ENCODE assay signal across 16 mouse cellular contexts in the genomic region with DNA sequence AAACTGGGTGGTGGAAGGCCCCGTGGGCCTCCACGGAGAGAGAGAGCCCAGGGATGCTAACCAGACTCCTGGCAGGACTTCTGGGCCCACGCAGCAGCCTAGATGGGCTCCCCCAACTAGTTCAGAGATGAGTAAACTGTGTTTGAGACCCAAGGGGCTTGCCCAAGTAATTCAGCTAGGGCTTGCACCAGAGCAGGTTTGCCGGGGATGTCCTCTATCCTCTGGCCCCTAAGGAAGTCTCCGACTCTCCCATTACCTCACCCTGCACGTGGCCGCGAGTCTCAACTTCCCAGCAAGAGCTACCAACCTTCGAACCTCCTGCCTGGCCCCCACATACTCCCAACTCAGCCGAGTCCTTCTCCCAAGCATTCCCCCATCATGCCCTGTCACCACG. TPM values are rescaled to one million over a fixed set of nuclear protein-coding genes. Genes with fewer than 3 reads are reported as not detected.
"Had no signal": no experiment of that assay in that cellular context is flagged by ENCODE, and none has a peak within 500 bp of the region (broad histone marks: within the 10 kb centered on the region; RNA-seq: fewer than 3 reads in every experiment).

No protein-coding gene starts in this region.

- ATAC-seq: liver, postnatal 0 days; lung, postnatal 0 days; midbrain, embryonic 15.5 days had no signal

- H3K36me3 ChIP-seq: limb, embryonic 12.5 days; limb, embryonic 15.5 days; midbrain, embryonic 12.5 days; midbrain, embryonic 15.5 days had no signal

- H3K4me2 ChIP-seq: limb, embryonic 12.5 days; limb, embryonic 15.5 days; liver, embryonic 11.5 days; lung, embryonic 14.5 days; midbrain, embryonic 12.5 days; midbrain, embryonic 15.5 days had no signal

- H3K9me3 ChIP-seq: limb, embryonic 12.5 days; limb, embryonic 15.5 days; midbrain, embryonic 12.5 days; midbrain, embryonic 15.5 days had no signal

- DNase-seq: kidney, postnatal 25 days; liver, postnatal 0 days; thymus, adult 18-20 months; thymus, postnatal 14 days; thymus, postnatal 4 days had no signal

- H3K4me3 ChIP-seq: limb, embryonic 12.5 days; limb, embryonic 15.5 days; midbrain, embryonic 12.5 days; midbrain, embryonic 15.5 days had no signal

- H3K27ac ChIP-seq: kidney, postnatal 0 days; limb, embryonic 12.5 days; limb, embryonic 15.5 days; liver, embryonic 14.5 days; macrophage; midbrain, embryonic 12.5 days; midbrain, embryonic 15.5 days had no signal

- H3K4me1 ChIP-seq: midbrain, embryonic 15.5 days had no signal

- H3K9ac ChIP-seq: limb, embryonic 12.5 days; limb, embryonic 15.5 days; liver, embryonic 14.5 days; liver, postnatal 0 days; lung, embryonic 14.5 days; midbrain, embryonic 12.5 days; midbrain, embryonic 15.5 days had no signal

RNA-seq across cellular contexts. Expression of a gene that starts 30.2 kb away (rescaled TPM):
- polyA plus RNA-seq: liver, postnatal 0 days; macrophage; neural tube, embryonic 14.5 days had no signal
